Mouse (Mus musculus) lung, embryonic 15.5 days (tissue): ENCODE data around the gene Sp6. TPM values are rescaled to one million over a fixed set of nuclear protein-coding genes. Genes with fewer than 3 reads are reported as not detected.

ENCODE experiments used
- ATAC-seq: fragments of 200-750 bp; cut with Nextera tagmentation; 2 replicates; pipeline ENCODE4 v1.8.0; 2017; ENCODE audit warnings: moderate number of reproducible peaks, borderline replicate concordance; ENCODE audit not compliant: low FRiP score, low TSS enrichment; ENCODE audit errors: extremely low read depth
- H3K27ac ChIP-seq: fragments of 300-500 bp; sonication (generic); 2 replicates; pipeline ENCODE4 v1.5.1; 2015; ENCODE audit warnings: moderate library complexity, mild to moderate bottlenecking, inconsistent platforms
- H3K27me3 ChIP-seq: fragments of 300-500 bp; sonication (generic); 2 replicates; pipeline ENCODE4 v1.6.1; 2015; ENCODE audit warnings: inconsistent platforms
- H3K36me3 ChIP-seq: fragments of 300-500 bp; sonication (generic); 2 replicates; pipeline ENCODE4 v1.6.1; 2015; ENCODE audit warnings: inconsistent platforms
- H3K4me1 ChIP-seq: fragments of 300-500 bp; sonication (generic); 2 replicates; pipeline ENCODE4 v1.6.1; 2015; ENCODE audit warnings: inconsistent platforms
- H3K4me2 ChIP-seq: fragments of 300-500 bp; sonication (generic); 2 replicates; pipeline ENCODE4 v1.6.1; 2015; ENCODE audit warnings: inconsistent platforms, mild to moderate bottlenecking, moderate library complexity
- H3K4me3 ChIP-seq: fragments of 300-500 bp; sonication (generic); 2 replicates; pipeline ENCODE4 v1.5.1; 2015; ENCODE audit warnings: mild to moderate bottlenecking, inconsistent platforms
- H3K9ac ChIP-seq: fragments of 300-500 bp; sonication (generic); 2 replicates; pipeline ENCODE4 v1.6.1; 2015; ENCODE audit warnings: inconsistent platforms
- H3K9me3 ChIP-seq: fragments of 300-500 bp; sonication (generic); 2 replicates; pipeline ENCODE4 v1.6.1; 2016; ENCODE audit warnings: inconsistent platforms
- WGBS: fragments of 180-500 bp; shearing (Covaris S2); methylation state at CpG from one replicate; pipeline ENCODE4 v1.1.7; 2015; 5-methylcytosine and 5-hydroxymethylcytosine counted together
- microRNA-seq: library from miRNA; unstranded; fragments of <30 nt; microRNA quantifications from one replicate; pipeline ENCODE4, GENCODE M21; 2016
- polyA plus RNA-seq: library from polyadenylated mRNA; unstranded; fragments of >200 nt; fragmentation: Nextera tagmentation; extraction: Ambion mirVana; gene quantifications from 2 replicates; pipeline ENCODE4 v1.2.1, GENCODE M21; 2015

Sp6 gene
- polyA plus RNA-seq, 1 experiment from 2014 or later: 0.72 TPM

- H3K4me1 ChIP-seq: peaks cover 3% of the 10 kb centered on the region; the same call in 1 of the 2 replicates
- ATAC-seq: no peak
- no peak overlapping the region for H3K9ac ChIP-seq
- WGBS: 25% methylated on average over 3 of the region's 3 CpGs
- H3K27ac ChIP-seq: no peak overlapping the region
- H3K27me3 ChIP-seq: no peaks in the 10 kb centered on the region
- no peaks in the 10 kb centered on the region for H3K36me3 ChIP-seq
- no peak overlapping the region for H3K4me3 ChIP-seq
- H3K9me3 ChIP-seq: no peaks in the 10 kb centered on the region
- no peak overlapping the region for H3K4me2 ChIP-seq
Measured at GRCm38 (mm10) chr11:97072533-97072932, 59.3 kb downstream of the Sp6 start.

- Histone ChIP-seq H3K4me3 (no peak overlapping the region), H3K9me3 (no peaks in the 10 kb centered on the region), H3K27ac (no peak overlapping the region), H3K36me3 (no peaks in the 10 kb centered on the region), H3K4me1 (peaks cover 3% of the 10 kb centered on the region; the same call in 1 of the 2 replicates), H3K9ac (no peak overlapping the region), H3K4me2 (no peak overlapping the region), H3K27me3 (no peaks in the 10 kb centered on the region)
- 39% methylated on average over 8 of the region's 8 CpGs for WGBS
- no peak for ATAC-seq
Measured at GRCm38 (mm10) chr11:97074235-97074634, 61.0 kb downstream of the Sp6 start.

Small RNAs within 50 kb of the gene (microRNA-seq; reads per million reads assigned to microRNA genes)
- gene Mir8103: 2.4 reads per million, percentile 8 among the genes with 10 or more reads in this experiment

Other genes with a start within 250 kb of the Sp6 start
- gene Snx11, start 235.8 kb upstream of the Sp6 start, polyA plus RNA-seq: 20.0 and 20.3 TPM in 2 replicates
- gene Cbx1, start 224.3 kb upstream of the Sp6 start, polyA plus RNA-seq: 114 and 121 TPM in 2 replicates
- 62.5 and 65.0 TPM in 2 replicates for gene Nfe2l1, start 183.4 kb upstream of the Sp6 start, polyA plus RNA-seq
- gene Copz2, start 163.5 kb upstream of the Sp6 start, polyA plus RNA-seq: 134 and 138 TPM in 2 replicates
- gene Cdk5rap3, start 96.9 kb upstream of the Sp6 start, polyA plus RNA-seq: 65.8 and 67.2 TPM in 2 replicates
- gene Prr15l, start 85.3 kb upstream of the Sp6 start, polyA plus RNA-seq: 38.2 and 40.1 TPM in 2 replicates
- gene Pnpo, start 69.4 kb upstream of the Sp6 start, polyA plus RNA-seq: 30.4 and 34.3 TPM in 2 replicates
- 15.7 and 17.9 TPM in 2 replicates for gene Sp2, start 30.4 kb upstream of the Sp6 start, polyA plus RNA-seq
- 31.2 and 31.9 TPM in 2 replicates for gene Scrn2, start 16.5 kb downstream of the Sp6 start, polyA plus RNA-seq
- 3.7 and 5.9 TPM in 2 replicates for gene Lrrc46, start 28.0 kb downstream of the Sp6 start, polyA plus RNA-seq
- 79.4 and 85.2 TPM in 2 replicates for gene Mrpl10, start 28.2 kb downstream of the Sp6 start, polyA plus RNA-seq
- 10.3 and 11.7 TPM in 2 replicates for gene Osbpl7, start 37.2 kb downstream of the Sp6 start, polyA plus RNA-seq
- 0.07 TPM in 1 of 2 replicates, not detected in the other for gene Tbx21, start 101.9 kb downstream of the Sp6 start, polyA plus RNA-seq
- gene Tbkbp1, start 138.1 kb downstream of the Sp6 start, polyA plus RNA-seq: 7.9 and 8.6 TPM in 2 replicates
- gene Kpnb1, start 174.5 kb downstream of the Sp6 start, polyA plus RNA-seq: 50.5 and 52.5 TPM in 2 replicates